ENCODE assay signal across 18 mouse cellular contexts in genomic region chr4:98236006-98236783, GRCm38 (mm10).
DNase-seq lines count a peak whose midpoint lies in the region; ATAC-seq and TF ChIP-seq lines count a peak whose summit lies in the region.
"Had no signal": no experiment of that assay in that cellular context is flagged by ENCODE, and none has a peak within 500 bp of the region (broad histone marks: within the 10 kb centered on the region; RNA-seq: fewer than 3 reads in every experiment).

No protein-coding gene starts in this region.

- H3K9me3 ChIP-seq in hindbrain, postnatal 0 days (ENCODE audit: low read length): no peaks in the 10 kb centered on the region
- H3K9me3 ChIP-seq in hindbrain, embryonic 13.5 days: no peaks in the 10 kb centered on the region
- no peaks in the 10 kb centered on the region for H3K9me3 ChIP-seq in stomach, embryonic 14.5 days (ENCODE audit: control insufficient read depth, low read depth, low read length)
- H3K9me3 ChIP-seq: embryonic facial prominence, embryonic 15.5 days; forebrain, embryonic 15.5 days; intestine, embryonic 15.5 days; limb, embryonic 13.5 days had no signal

- 45% methylated on average over 12 of the region's 12 CpGs for WGBS in hindbrain, postnatal 0 days
- WGBS in hindbrain, embryonic 13.5 days: 54% methylated on average over 12 of the region's 12 CpGs
- 45% methylated on average over 12 of the region's 12 CpGs for WGBS in lung, adult 2 months
- WGBS in stomach, embryonic 14.5 days: 56% methylated on average over 12 of the region's 12 CpGs

- H3K9ac ChIP-seq in hindbrain, postnatal 0 days (replicated peaks; ENCODE audit: low read length): no peak overlapping the region
- no peak overlapping the region for H3K9ac ChIP-seq in hindbrain, embryonic 13.5 days
- H3K9ac ChIP-seq in stomach, embryonic 14.5 days (replicated peaks; ENCODE audit: low read depth, low read length): no peak overlapping the region
- H3K9ac ChIP-seq: embryonic facial prominence, embryonic 15.5 days; forebrain, embryonic 15.5 days; intestine, embryonic 15.5 days; limb, embryonic 13.5 days had no signal

- no peak overlapping the region for H3K4me2 ChIP-seq in hindbrain, postnatal 0 days (ENCODE audit: low read depth, low read length)
- H3K4me2 ChIP-seq in hindbrain, embryonic 13.5 days: no peak overlapping the region
- H3K4me2 ChIP-seq in stomach, embryonic 14.5 days (replicated peaks; ENCODE audit: low read depth, low read length): no peak overlapping the region
- H3K4me2 ChIP-seq: embryonic facial prominence, embryonic 15.5 days; forebrain, embryonic 15.5 days; intestine, embryonic 15.5 days; limb, embryonic 13.5 days had no signal

- no peaks in the 10 kb centered on the region for H3K27me3 ChIP-seq in hindbrain, postnatal 0 days (ENCODE audit: insufficient read depth, low read length)
- no peaks in the 10 kb centered on the region for H3K27me3 ChIP-seq in hindbrain, embryonic 13.5 days
- H3K27me3 ChIP-seq in stomach, embryonic 14.5 days (ENCODE audit: control insufficient read depth, insufficient read depth, low read length): no peaks in the 10 kb centered on the region
- H3K27me3 ChIP-seq: embryonic facial prominence, embryonic 15.5 days; forebrain, embryonic 15.5 days; intestine, embryonic 15.5 days; limb, embryonic 13.5 days had no signal

- no peak for DNase-seq in hindbrain, postnatal 0 days (ENCODE audit: low spot score)
- peak; percentile 20 for DNase-seq in lung, adult 2 months
- no peak for DNase-seq in spleen, postnatal 10 days (ENCODE audit: low spot score in 2 of 2)
- DNase-seq in urinary bladder, postnatal 10 days (ENCODE audit: low spot score): no peak
- DNase-seq: adrenal gland, postnatal 14 days; cerebellum, postnatal 36 days; gastrocnemius, adult 2 months; heart, postnatal 10 days; kidney, postnatal 25 days; midbrain, embryonic 14.5 days; thymus, postnatal 4 days had no signal

- ATAC-seq in hindbrain, postnatal 0 days: 0 out of 2 replicates have a peak, but pooled peaks have one; percentile 47
- no peak for ATAC-seq in hindbrain, embryonic 13.5 days (ENCODE audit: low FRiP score)
- peak; percentile 53 for ATAC-seq in common myeloid progenitor, adult 5-6 weeks (replicated peaks; ENCODE audit: low read depth, poor library complexity, severe bottlenecking)
- peak; percentile 53; the same call in 1 of the 2 replicates for ATAC-seq in stomach, embryonic 14.5 days (ENCODE audit: insufficient number of reproducible peaks, insufficient read depth, low FRiP score, low read depth)
- ATAC-seq: forebrain, embryonic 15.5 days; intestine, embryonic 15.5 days had no signal

- no peak overlapping the region for H3K4me3 ChIP-seq in hindbrain, postnatal 0 days (ENCODE audit: low read length)
- no peak overlapping the region for H3K4me3 ChIP-seq in hindbrain, embryonic 13.5 days
- no peak overlapping the region for H3K4me3 ChIP-seq in lung, adult 2 months (replicated peaks; ENCODE audit: extremely low read depth, low read depth, low read length)
- H3K4me3 ChIP-seq in stomach, embryonic 14.5 days (ENCODE audit: low read depth, low read length): no peak overlapping the region
- H3K4me3 ChIP-seq: embryonic facial prominence, embryonic 15.5 days; forebrain, embryonic 15.5 days; gastrocnemius, adult 2 months; intestine, embryonic 15.5 days; limb, embryonic 13.5 days had no signal

- H3K4me1 ChIP-seq in hindbrain, postnatal 0 days (ENCODE audit: insufficient read depth, low read length): no peaks in the 10 kb centered on the region
- peaks cover 6% of the 10 kb centered on the region; the same call in 1 of the 2 replicates for H3K4me1 ChIP-seq in hindbrain, embryonic 13.5 days (replicated peaks)
- peaks cover 6% of the 10 kb centered on the region; the same call in 1 of the 2 replicates for H3K4me1 ChIP-seq in lung, adult 2 months (ENCODE audit: control insufficient read depth, insufficient read depth, low read length)
- H3K4me1 ChIP-seq in stomach, embryonic 14.5 days (ENCODE audit: control insufficient read depth, insufficient read depth, low read length): no peaks in the 10 kb centered on the region
- H3K4me1 ChIP-seq: embryonic facial prominence, embryonic 15.5 days; forebrain, embryonic 15.5 days; intestine, embryonic 15.5 days had no signal

- TF ChIP-seq POLR2A in lung, adult 2 months (IDR thresholded peaks at IDR 0.05; ENCODE audit: borderline replicate concordance, extremely low read depth, low read depth, low read length): no peak

- no peaks in the 10 kb centered on the region for H3K36me3 ChIP-seq in hindbrain, postnatal 0 days (ENCODE audit: insufficient read depth, low read length)
- no peaks in the 10 kb centered on the region for H3K36me3 ChIP-seq in hindbrain, embryonic 13.5 days
- no peaks in the 10 kb centered on the region for H3K36me3 ChIP-seq in stomach, embryonic 14.5 days (ENCODE audit: control insufficient read depth, insufficient read depth, low read length)
- H3K36me3 ChIP-seq: embryonic facial prominence, embryonic 15.5 days; forebrain, embryonic 15.5 days; intestine, embryonic 15.5 days; limb, embryonic 13.5 days had no signal

- TF ChIP-seq CTCF in hindbrain, postnatal 0 days (IDR thresholded peaks at IDR 0.05; ENCODE audit: low read depth): no peak
- no peak for TF ChIP-seq CTCF in lung, adult 2 months (IDR thresholded peaks at IDR 0.05; ENCODE audit: insufficient read depth, low read length)

- H3K27ac ChIP-seq in hindbrain, postnatal 0 days: 0 out of 2 replicates have a peak overlapping the region, but pooled peaks have one; percentile 32
- H3K27ac ChIP-seq in hindbrain, embryonic 13.5 days: no peak overlapping the region
- H3K27ac ChIP-seq in stomach, embryonic 14.5 days (ENCODE audit: low read length): no peak overlapping the region
- H3K27ac ChIP-seq: forebrain, embryonic 15.5 days; gastrocnemius, adult 2 months; intestine, embryonic 15.5 days; limb, embryonic 13.5 days had no signal
